Mouse (Mus musculus): ENCODE measurements around the gene Gm45213. TPM values are rescaled to one million over a fixed set of nuclear protein-coding genes. Genes with fewer than 3 reads are reported as not detected.
A peak's percentile ranks its signal among the peaks of the same experiment; 100 is the strongest.

The Gm45213 gene
- polyA plus RNA-seq, 2 experiments from 2014 or later, result not detected

DNA sequence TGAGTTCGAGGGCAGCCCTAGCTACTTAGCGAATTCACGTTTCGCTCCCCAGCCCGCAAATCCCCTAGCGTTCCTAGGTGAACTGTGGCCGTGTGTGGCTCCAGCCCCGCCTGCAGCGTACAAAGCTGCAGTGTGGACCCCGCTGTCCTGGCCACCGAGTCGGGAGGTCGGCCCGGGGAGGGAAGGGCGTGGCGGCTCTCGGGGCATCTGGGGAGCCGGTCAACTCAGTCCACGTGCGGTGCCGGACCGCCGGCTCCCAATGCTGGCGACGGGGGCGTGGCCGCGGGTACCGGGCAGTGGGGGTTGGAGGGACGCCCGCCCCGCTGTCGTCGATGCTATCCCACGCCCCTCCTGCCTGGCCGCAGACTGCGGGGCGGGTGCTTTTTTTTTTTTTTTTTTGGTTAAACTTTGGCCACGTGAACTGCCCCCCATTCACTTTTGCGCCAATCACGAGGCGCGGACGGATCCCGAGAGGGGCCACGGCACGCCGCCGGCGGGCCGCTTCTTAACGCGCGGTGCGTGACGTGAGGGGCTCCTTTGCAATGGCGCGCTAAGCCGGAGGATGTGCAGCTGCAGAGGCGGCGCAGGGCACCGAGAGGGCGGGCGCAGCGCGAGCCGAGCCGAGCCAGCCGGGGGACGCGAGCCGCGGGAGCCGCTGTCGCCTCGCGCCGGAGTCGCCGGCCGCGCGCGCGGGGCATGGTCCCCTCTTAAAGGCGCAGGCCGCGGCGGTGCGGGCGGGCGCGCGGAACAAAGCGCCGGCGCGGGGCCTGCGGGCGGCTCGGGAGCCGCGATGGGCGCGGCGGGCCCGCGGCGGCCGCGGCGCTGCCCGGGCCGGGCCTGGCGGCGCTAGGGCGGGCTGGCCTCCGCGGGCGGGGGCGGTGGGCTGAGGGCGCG lies 65.8 kb downstream of the Gm45213 start, which contains the start of gene Chsy1:
Chsy1 (plus strand) TSS at position 555 of the 894 bp plus-strand sequence.
- ATAC-seq, result peak; percentile 71

DNA sequence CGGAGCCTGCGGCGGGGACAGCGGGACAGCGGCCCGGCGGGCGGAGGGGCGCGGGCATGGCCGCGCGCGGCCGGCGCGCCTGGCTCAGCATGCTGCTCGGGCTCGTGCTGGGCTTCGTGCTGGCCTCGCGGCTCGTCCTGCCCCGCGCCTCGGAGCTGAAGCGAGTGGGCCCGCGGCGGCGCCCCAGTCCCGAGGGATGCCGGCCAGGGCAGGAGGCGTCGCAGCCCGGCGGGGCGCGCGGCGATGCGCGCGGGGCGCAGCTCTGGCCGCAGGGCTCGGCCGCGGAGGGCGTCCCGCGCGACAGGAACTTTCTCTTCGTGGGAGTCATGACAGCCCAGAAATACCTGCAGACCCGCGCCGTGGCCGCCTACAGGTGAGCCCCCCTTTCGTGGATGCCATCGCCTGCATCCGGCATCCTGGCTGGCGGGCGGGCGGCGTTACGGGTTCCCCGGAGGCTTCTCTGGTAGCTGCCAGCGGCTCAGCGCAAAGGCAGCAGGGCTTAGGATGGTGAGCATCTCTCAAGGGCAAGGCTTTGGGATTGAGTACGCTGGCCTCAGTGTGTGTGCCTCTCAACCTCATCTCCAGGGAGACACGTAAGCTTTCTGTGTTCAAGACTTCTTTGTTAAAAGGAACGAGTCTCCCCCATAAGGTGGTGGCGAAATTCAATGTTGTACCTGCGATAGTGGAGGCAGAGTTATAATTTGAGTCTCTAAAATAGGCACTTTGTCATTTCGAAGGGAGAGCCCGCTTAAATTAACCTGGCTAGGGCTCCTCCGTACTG lies 66.6 kb downstream of the Gm45213 start:
- ATAC-seq, result peak; percentile 50

DNA sequence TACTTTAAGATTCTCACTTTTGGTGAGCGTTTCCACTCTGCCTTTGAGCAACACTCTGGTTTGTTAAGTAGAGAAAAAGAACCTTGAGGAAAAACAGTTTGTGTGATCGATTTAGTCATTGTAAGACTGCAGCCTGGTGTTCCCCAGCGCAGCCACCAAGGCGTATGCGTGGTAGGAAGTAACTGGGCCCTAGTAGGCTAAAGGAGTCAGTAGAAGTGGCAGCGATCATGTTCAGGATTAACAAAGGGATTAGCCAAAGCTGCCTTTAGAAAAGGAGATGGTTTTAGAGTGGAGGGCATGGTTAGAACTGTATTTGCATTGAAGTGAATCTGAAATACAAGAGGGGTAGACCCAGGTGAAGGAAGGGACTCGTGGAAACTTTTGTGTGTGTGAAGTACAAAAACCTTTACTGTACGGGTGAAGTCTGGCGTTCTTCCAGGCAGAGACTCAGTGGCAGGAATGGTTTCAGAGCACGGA lies 67.3 kb downstream of the Gm45213 start:
- ATAC-seq, result peak; percentile 13

DNA sequence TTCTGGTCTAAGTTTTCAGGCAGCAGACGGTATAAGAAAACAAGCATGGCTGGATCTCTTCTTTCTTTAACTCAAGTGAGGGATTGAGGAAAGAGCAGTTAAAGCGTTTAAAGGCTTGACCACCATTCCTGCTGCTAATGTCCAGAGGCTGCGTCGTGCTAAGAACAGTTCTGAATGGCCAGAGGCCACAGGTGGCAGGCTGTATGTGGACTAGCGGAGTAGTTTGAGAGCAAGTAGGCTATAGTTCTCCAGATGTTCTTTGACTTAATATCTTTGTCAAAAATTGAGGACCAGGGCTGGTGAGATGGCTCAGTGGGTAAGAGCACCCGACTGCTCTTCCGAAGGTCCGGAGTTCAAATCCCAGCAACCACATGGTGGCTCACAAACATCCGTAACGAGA lies 67.8 kb downstream of the Gm45213 start:
- ATAC-seq, result no peak

Other genes starting within 250 kb of the Gm45213 start
- gene Pcsk6, start 181.9 kb upstream of the Gm45213 start, polyA plus RNA-seq (2017; shearing (Covaris generic)), result not detected
- gene Snrpa1, start 15.4 kb downstream of the Gm45213 start, polyA plus RNA-seq (2017; shearing (Covaris generic)), result 100 to 1,000 TPM; 133 to 154 TPM
- 100 to 1,000 TPM; 188 to 201 TPM for gene Selenos, start 36.0 kb downstream of the Gm45213 start, polyA plus RNA-seq (2017; shearing (Covaris generic))
- gene Chsy1, start 65.9 kb downstream of the Gm45213 start, polyA plus RNA-seq (2017; shearing (Covaris generic)), result 10 to 100 TPM; 12.3 to 13.3 TPM